Mouse (Mus musculus) heart, postnatal 36 days (tissue): Measurements from ENCODE around the gene Mylk. TPM values are rescaled to one million over a fixed set of nuclear protein-coding genes. Genes with fewer than 3 reads are reported as not detected.
"Not testable (repeated sequence)": the region's sequence is repeated elsewhere in the genome, so short reads cannot be mapped to it uniquely, and the experiment has no call there.

Source experiments
- DNase-seq, 2 experiments: peaks; one replicate each; pipeline ENCODE4 v3.0.0; 2021 to 2022
- intact Hi-C: fragments of 180-260 bp; cut with DNase I; formaldehyde crosslinking; loops from one replicate; pipeline ENCODE4 v1.15.1; 2025
- total RNA-seq, 2 experiments: library from RNA; stranded (reverse); gene quantifications; 2 replicates each; pipeline ENCODE4 v1.2.3; 2021

The Mylk gene
- 10 to 100 TPM; 25.6 to 32.4 TPM for total RNA-seq

DNA sequence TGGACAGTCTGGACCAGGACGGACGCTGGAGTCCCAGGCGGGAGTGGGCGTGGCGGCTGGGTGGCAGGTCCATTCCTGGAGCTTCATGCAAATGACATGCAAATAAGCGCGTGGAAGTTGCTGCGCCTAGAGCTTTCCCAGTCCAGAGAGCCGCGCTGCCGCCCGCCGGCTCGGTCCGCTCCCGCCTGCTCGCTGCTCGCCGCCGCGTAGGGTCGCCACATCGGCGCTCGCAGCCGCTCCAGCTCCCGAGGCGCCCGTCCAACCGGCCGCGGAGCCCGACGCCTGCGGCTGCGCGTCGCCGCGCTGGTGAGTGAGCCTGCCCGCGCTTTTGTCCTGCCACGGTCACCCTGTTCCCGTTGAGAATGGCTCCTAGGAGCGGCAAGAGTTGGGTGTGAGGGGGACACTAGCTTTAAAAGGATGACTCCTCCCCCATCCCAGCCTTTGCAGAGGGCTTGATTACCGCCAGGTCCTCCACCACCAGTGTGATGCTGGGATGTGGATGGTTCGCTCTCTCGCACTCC lies at the start of gene Mylk:
Mylk (plus strand) TSS at position 146 of the 521 bp plus-strand sequence.
- peak; percentile 80 for DNase-seq
- intact Hi-C loops = no loop called here

DNA sequence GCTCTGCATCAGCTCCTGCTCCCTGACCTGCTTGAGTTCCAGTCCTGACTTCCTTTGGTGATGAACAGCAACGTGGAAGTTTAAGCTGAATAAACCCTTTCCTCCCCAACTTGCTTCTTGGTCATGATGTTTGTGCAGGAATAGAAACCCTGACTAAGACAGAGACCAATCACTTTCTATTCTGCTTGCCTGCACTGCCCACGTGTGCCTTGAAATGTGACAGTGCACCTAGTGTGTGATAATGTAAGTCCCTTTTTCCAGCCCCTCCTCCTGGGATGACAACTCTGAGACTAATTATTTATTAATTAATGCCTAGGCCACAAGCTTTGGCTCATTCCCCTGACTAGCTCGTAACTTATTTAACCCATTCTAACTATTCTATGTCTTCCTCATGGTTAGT lies 46.3 kb upstream of the Mylk start:
- DNase-seq, intact Hi-C loops: not testable (repeated sequence)

DNA sequence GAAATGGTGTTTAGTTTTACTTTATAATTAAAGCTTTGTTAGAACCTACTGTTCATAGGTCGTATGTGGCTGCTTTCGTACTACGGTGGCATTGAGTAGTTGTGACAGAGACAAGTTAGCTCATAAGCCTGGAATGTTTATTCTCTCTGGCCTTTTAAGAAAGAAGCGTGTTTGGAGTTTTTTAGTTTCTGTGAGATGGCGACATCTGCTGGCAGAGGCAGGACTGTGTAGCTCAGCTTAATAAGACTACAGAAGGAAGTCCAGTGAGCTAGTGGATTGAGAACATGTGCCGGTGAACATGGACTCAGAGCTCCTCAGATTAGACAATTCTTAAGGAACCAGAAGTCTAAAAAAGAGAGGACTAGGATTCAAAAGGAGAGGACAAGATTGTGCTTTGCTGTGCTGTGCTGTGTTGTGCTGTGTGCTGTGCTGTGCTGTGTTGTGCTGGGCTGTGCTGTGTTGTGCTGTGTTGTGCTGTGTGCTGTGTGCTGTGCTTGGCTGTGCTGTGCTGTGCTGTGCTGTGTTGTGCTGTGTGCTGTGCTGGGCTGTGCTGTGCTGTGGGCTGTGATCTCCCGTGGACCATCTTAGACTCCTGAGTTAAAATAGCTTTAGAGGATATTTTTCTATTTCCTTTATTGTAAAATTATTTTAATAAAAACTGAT lies 44.7 kb upstream of the Mylk start:
- peak; percentile 73 to 75 for DNase-seq
- intact Hi-C loops = loop anchor here (1.0 to 5.0 kb wide), 5 partner anchors 33 to 508 kb away; no protein-coding TSS in a partner anchor

GRCm38 (mm10) chr16:34700828-34701216 lies 44.2 kb upstream of the Mylk start:
- intact Hi-C loops = loop anchor here (1.0 to 5.0 kb wide), 5 partner anchors 34 to 509 kb away; no protein-coding TSS in a partner anchor
- no peak for DNase-seq

- DNase-seq = no peak
- intact Hi-C loops = no loop called here
Observed at GRCm38 (mm10) chr16:34706019-34706418, 39.0 kb upstream of the Mylk start.

DNA sequence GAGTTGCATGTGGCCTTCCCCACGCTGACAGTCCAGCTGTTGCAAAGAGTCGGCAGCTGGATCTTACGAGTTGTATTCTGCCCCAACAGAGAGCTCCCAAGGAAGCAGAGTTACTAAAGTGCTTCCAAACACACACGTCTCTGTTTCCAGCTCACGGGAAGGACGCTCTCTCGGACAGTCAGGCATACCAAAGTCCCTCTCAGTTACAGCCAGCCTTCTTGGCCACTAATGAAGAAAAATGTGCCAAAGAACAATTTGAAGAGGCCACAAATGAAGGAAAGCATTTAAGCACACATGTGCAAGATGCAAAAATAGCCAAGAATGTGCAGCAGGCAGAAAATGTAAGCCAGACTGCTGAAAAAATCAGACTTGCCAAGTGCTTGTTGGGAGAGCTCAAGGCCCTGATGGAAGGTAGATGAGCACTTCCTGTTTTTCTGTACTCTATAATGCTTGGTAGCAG lies 38.5 kb upstream of the Mylk start:
- DNase-seq = peak; percentile 10 to 21
- intact Hi-C loops = no loop called here

DNA sequence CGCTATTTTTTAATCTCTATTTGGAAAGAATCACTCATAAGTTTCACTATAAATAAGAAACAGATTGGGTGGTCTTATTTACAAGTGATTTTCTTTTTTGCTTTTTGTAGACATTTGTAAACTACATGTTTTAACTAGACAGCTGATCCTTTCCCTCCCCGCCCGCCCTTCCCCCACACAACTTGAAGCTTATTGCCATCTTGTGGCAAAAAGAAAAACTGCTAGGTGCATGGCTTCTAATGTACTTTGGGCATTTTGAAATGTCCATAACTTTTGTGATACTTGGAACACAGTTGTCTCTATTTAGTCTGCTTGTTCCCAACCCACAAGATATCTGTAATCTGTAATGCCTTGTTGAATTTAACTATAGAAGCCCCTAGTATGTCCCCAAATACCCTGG lies 33.5 kb upstream of the Mylk start:
- intact Hi-C loops = loop anchor here (2.0 kb wide), 1 partner anchor 45 kb away; no protein-coding TSS in a partner anchor

DNA sequence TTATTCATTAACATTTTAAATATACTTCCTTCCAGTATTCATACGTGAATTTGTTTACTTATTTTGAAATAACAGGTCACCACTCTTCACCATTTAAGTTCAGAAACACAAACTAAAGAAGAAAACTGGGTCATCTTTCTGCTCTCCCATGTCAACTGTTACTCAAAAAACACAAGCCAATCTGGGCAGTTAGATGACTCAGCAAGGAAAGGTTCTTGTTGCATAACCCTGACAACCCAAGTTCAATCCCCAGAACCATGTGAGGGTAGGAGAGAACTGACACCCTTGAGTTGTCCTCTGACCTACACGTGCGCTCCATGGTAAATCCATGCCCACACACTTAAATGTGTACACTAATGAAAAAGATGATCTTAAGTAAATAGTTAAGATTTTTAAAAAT lies 19.9 kb upstream of the Mylk start:
- DNase-seq = no peak
- intact Hi-C loops = no loop called here

More for the DNA sequence above, 33.5 kb upstream of the Mylk start:
- no peak for DNase-seq

DNA sequence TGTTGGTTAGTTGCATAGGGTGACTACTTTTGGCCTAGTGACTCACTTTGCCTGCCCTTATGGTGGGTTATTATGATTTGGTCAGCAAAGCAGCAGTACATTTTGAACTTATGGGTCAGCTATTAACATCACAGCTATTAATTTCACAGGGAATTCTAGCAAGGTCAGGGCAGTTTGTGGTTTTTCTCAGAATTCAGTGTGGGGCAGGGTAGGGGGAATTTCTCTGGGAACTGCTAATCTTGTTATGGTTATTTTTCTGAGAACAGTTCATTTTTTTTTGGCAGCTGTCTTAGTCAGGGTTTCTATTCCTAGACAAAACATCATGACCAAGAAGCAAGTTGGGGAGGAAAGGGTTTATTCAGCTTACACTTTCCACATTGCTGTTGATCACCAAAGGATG lies 16.4 kb upstream of the Mylk start:
- DNase-seq = not testable (repeated sequence)

GRCm38 (mm10) chr16:34729371-34729770 lies 15.6 kb upstream of the Mylk start:
- no peak for DNase-seq
- intact Hi-C loops = no loop called here

More for the DNA sequence above, 16.4 kb upstream of the Mylk start:
- intact Hi-C loops = not testable (repeated sequence)

DNA sequence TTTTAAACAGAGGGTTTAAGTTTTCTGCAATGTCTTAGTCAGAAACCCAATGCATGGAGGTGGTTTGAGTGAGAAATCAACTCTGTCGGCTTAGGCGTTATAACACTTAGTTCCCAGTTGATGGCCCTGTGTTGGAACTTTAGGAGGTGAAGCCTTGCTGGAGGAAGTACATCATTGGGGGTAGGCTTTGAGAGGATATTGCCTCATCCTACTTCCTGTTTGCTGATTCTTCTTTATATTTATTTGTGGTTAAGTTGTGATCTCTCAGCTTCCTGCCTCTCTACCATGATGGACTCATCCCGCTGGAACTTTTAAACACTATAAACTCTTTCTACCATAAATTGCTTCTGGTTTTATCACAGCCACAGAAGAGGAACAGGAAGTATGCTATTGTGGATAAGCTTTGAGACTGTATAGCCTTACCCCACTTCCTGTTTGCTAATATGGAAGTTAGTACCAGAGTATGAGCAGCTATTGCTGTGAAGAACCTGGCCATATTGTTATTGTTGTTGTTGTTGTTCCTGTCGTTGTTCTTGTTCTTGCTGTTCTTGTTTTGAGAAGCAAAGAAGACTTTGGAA lies 6.3 kb upstream of the Mylk start:
- intact Hi-C loops = no loop called here
- DNase-seq = no peak

DNA sequence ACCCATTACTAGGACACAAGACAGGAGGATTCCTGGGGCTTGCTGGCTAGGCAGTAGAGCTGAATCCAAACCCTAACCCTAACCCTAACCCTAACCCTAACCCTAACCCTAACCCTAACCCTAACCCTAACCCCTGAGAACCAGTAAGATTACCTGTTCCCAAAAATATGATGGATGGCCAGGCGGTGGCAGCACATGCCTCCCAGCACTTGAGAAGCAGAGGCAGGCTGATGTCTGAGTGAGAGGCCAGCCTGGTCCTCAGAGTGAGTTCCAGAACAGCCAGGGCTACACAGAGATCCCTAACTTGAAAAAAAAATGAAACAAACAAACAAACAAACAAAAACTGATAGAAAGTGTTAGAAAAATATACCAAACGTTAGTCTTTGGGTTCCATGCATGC lies 2.1 kb upstream of the Mylk start:
- intact Hi-C loops = no loop called here

DNA sequence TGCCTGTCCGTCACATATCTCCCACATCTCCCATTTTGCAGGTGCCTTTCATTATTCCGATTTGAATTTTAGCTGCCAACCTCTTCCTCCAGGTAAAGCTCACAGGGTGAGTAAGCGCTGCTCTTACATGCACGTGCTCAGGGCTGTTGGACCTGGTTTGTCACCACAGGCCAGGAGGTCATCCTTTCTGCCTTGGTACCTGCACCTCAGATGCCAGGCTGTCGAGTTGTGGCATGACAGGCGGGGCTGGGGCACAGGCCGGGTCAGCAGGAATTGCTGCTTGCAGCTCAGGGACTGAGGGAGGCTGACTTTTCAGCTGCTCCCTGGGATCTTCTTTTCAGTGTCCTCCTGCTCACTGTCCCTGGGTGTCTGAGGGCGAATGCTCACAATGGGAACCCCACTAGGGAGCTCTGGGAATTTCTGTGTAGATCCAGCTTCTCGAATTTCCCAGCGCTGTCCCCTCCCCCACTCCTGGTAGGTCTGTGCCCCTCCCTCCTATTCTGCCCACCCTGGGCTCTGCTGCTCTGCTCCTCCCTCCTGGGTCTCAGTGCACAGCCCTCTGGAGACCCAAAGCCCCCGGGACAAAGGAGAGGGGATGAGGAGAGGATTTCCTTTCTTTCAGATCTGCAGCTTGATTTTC lies 3.2 kb downstream of the Mylk start:
- intact Hi-C loops = no loop called here
- no peak for DNase-seq

More for the DNA sequence above, 2.1 kb upstream of the Mylk start:
- no peak for DNase-seq

DNA sequence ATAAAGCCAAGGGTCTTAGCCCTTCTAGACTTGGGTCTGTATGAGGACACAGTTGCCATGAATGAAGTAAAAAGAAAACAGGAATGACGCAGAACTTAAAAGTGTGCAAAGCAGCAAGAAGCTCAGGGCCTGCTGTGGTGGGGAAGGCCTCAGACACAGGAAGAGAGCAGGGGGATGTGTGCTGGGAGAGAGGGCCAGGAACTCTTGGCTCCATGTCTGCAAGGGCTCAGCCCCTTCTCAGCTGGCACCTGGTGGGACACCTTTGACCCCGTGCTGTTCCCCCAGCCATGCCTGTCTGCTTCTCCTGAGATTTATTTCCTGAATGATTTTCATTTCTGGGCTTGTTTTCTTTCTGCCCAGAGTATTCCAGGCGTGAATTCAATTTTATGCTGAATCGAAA lies 4.5 kb downstream of the Mylk start:
- intact Hi-C loops = no loop called here

DNA sequence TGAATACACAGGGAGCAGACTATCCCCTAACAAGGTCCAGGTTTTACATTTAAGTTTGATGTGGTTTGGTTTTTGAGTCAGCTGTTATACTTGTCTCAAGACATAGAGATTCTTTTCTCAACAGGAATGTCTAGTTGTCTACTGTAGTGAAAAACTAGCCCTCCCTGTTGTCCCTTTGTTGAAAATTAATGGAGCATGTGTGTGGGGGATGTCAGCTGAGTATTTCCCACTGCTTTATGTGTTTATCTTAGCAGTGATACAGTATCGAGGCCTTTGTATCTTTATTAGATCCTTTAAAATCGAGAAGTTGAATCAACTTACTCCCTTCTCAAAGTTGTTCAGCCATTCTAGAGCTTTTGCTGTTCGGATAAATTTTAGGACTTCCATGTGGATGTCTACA lies 7.0 kb downstream of the Mylk start:
- intact Hi-C loops = no loop called here

More for the DNA sequence above, 4.5 kb downstream of the Mylk start:
- DNase-seq = no peak

DNA sequence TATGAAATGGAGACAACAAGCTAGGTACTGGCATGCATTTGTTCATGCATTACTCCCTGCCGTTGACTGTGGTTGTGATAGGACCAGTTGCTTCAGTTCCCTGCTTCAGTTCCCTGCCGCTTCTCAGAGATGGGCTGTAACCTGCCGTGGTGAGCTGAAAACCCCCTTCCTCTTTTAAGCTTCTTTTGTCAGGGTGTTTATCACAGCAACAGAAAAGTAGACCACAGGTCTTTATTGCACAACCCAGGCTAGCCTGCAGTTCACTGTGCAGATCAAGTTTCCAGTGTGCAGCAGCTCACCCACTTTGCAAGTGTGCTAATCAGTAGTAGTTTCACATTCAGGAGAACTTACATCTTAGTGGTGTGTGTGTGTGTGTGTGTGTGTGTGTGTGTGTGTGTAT lies 8.0 kb downstream of the Mylk start:
- intact Hi-C loops = no loop called here
- no peak for DNase-seq

More for the DNA sequence above, 7.0 kb downstream of the Mylk start:
- no peak for DNase-seq

- DNase-seq = no peak
- intact Hi-C loops = no loop called here
Observed at GRCm38 (mm10) chr16:34756991-34757390, 12.0 kb downstream of the Mylk start.

DNA sequence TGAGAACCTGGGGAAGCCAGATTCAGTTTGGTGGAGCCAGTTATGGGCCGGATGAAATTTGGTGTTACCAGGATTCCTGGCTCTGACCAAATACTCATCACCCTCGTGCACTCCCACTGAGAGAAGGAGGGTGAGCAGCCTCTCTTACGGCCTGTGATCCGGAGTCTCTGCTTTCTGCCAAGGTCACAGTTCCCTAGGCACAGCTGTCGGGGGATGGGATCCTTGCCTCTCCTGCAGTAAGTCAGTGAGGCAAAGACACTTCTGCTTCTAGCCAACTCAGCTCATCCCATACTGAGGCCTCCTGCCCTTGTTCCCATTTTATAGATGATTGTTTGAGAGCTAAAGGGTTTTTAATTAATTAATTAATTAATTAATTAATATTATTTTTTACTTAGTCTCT lies 13.2 kb downstream of the Mylk start:
- intact Hi-C loops = no loop called here
- no peak for DNase-seq

DNA sequence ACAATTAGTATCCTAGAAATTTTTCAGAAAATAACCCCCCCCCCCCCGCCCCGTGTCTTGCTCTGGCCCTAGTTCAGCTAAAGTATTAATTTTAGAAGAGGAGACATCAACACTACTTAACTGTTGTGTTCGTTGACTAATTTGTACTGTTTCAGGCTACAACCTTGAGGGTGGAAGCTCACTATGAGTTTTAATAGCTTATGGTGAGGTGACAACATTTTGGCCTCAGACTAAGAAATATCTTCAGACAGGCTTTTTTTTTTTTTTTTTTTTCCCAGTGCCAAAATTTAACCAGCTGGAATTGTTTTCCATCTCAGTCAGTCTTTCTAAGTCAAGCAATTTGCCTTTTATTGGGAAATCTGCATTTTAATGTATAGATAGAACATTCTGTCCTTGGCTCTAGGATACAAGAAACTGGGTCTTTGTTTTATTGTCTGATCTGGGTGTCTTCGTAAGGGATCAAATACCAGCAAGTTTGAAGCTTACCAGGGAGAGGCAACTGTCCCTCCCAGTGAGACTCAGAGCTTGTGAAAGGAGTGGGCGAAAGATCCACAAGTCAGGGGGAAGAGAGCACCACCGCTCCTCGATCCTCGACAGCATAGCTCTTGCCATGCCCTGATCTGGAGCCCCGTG lies 19.1 kb downstream of the Mylk start:
- DNase-seq = no peak
- intact Hi-C loops = no loop called here

DNA sequence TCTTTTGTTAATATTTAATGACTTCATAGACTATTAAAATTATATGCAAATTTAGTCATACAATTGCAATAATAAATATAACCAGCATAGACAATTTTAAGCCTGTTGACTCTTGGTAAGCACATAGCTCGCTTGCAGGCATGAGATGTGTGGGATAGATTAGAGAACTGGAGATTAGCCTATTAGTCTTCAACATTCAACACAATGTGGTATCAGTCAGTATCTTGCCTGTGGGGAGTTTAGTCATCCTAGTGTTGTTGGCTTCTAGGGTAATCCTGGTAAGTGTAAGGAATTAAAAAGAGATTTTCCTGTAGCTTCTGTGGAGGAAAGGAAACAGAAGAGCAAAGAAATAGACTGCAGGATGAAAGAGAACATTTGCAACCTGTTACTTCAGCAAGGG lies 20.7 kb downstream of the Mylk start:
- no peak for DNase-seq
- intact Hi-C loops = no loop called here

GRCm38 (mm10) chr16:34766193-34766592 lies 21.2 kb downstream of the Mylk start:
- no peak for DNase-seq
- intact Hi-C loops = no loop called here
